Mouse (Mus musculus) embryo, embryonic 11 days (tissue): ENCODE measurements around the gene Nwd1.
"Not testable (repeated sequence)": the region's sequence is repeated elsewhere in the genome, so short reads cannot be mapped to it uniquely, and the experiment has no call there.

Experiments
- DNase-seq: peaks from one replicate; pipeline ENCODE4 v3.0.0-alpha.2; 2015

The Nwd1 gene

DNA sequence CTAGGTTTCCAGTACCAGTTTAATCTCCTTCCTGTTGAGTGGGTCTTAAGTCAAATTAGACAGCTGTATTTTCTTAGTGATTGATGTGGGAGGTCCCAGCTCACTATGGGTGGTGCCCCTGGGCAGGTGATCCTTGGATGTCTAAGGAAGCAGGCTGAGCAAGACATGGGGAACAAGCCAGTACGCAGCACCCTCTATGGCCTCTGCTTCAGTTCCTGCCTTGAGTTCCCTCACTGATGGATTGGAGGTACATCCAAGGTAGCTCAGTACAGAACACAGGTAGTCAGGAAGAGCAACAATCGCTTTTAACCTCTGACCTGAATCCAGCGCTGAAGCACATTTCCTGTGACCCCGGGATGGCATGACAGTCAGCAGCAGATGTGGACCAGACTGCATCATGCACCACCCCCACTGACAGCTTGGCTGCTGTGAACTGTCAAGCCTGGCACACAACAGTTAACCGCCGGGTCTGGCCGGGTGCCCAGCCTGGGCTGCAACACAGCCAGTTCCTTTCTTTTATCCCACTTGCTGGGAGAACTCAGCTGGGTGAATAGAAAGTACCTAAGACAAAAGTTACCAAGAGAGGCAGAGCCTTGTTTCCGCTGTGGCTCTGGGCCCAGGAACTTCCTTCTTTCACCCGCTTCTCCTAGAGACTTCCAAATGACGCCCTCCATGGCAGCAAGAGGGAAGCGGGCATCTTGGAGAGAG is at the start of gene Nwd1:
Nwd1 (plus strand) TSS at position 652 of the 708 bp plus-strand sequence.
- DNase-seq = no peak

DNA sequence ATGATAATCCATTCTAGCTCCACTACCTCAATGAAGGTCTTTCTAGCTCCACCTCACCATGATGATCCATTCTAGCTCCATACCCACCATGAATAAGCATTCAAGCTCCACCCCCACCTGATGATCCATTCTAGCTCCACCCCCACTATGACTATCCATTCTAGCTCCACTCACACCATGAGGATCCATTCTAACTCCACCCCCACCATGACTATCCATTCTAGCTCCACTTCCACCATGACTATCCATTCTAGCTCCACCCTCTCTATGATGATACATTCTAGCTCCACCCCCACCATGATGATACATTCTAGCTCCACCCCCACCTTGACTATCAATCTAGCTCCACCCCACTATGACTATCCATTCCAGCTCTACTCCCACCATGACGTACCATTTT is 3.6 kb upstream of the Nwd1 start:
- no peak for DNase-seq

- no peak for DNase-seq
Observed at GRCm38 (mm10) chr8:72644601-72645000, 1.9 kb upstream of the Nwd1 start.

DNA sequence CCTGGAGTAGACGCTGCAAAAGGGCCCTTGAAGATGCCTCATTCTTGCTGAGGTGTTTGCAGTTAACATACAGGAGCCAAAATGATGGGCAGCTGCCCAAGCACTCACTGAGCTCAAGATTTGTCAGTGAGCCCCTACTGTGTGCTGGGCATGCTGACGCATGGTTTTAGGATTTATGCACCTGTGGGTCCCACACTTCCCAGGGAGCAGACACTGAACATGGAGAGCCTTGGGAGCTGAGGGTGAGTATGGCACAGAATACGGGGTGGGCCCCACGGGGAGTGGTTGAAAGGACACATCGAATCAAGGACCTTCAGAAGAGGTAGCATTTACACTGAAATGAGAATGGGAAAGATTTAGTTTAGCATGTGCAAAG is 245 bp downstream of the Nwd1 start:
- no peak for DNase-seq

- no peak for DNase-seq
Observed at GRCm38 (mm10) chr8:72650697-72651096, 4.2 kb downstream of the Nwd1 start.

- DNase-seq = peak; percentile 77
Observed at GRCm38 (mm10) chr8:72654565-72655521, 8.3 kb downstream of the Nwd1 start.

- DNase-seq = no peak
Observed at GRCm38 (mm10) chr8:72655522-72655912, 9.0 kb downstream of the Nwd1 start.

- DNase-seq = no peak
Observed at GRCm38 (mm10) chr8:72659967-72660366, 13.5 kb downstream of the Nwd1 start.

DNA sequence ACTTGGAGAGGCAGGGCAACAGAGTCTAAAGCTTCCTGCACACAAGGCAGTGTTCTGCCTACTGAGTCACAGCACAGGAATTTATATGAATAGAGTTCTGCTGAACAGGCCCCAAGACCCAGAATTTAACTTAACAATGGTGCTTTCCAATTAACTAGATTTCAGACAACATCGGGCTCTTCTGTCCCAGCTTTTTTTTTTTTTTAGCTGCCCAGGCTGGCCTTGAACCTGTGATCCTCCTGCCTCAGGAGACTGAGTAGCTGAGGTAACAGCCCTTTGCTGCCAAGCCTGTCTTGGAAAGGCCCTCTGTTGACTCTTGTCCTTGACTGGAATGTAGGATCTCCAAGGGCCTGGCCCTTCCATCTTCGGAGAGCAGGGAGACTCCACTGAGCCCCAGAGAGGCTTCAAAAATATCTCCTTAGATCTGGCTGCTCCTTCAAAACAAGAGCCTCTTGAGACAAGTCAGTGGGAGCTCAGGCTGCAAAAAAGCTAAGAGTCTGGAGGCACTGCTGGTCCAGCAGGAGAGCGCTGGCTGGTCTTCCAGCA is 17.7 kb downstream of the Nwd1 start:
- no peak for DNase-seq

- DNase-seq = no peak
Observed at GRCm38 (mm10) chr8:72664757-72665156, 18.2 kb downstream of the Nwd1 start.

- no peak for DNase-seq
Observed at GRCm38 (mm10) chr8:72665405-72665804, 18.9 kb downstream of the Nwd1 start.

- no peak for DNase-seq
Observed at GRCm38 (mm10) chr8:72668925-72669324, 22.4 kb downstream of the Nwd1 start.

DNA sequence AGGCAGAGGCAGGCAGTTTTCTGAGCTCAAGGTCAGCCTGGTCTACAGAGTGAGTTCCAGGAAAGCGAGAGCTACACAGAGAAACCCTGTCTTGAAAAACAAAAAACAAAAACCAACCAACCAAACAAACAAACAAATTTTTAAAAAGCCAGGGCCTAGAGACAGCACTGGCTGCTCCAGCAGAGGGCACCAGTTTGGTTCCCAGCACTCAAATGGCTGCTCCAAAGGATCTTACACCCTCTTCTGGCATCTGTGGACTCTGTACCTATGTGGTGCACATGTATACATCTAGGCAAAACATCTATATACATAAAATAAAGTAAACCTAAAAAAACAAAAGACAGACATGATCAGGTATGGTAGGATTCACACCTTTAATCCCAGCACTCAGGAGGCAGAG is 26.3 kb downstream of the Nwd1 start:
- DNase-seq = no peak

GRCm38 (mm10) chr8:72674184-72674583 is 27.7 kb downstream of the Nwd1 start:
- DNase-seq = no peak

DNA sequence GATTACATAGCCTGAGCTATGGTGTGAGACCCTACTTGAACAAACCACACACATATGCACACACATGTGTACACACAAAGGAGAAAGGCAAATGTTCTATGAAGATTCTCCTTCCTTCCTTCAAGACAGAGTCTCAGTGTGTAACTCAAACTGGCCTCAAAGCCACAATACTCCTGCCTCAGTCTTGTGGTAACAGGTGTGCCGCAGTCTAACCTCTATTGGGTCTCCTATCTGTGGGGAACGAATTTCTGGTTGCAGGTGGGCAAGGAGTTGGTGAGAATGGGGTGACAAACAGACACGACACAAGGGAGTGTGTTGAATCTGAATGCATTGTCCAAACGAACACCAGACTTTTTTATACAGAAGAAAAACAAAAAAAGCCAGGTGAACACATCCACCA is 29.9 kb downstream of the Nwd1 start:
- no peak for DNase-seq

GRCm38 (mm10) chr8:72676844-72677243 is 30.3 kb downstream of the Nwd1 start:
- DNase-seq = not testable (repeated sequence)

DNA sequence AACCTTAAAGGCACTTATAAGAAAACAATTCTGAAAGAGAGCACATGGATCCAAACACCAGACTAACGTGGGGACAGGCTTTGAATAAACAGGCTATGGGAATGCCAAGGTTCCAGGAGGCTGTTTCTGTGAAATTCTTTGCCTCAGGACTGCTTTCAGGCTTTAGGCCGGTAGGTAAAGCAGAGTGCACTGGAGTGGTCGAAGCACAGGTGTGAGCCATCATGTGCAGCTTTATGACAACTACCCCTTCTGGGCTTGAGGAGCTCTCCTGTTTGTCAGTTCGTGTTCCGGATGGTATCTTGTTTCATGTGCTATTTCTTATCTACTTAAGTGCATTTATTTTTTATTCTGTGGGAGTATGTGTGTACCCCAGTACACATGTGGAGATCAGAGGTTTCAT is 30.8 kb downstream of the Nwd1 start:
- DNase-seq = no peak

DNA sequence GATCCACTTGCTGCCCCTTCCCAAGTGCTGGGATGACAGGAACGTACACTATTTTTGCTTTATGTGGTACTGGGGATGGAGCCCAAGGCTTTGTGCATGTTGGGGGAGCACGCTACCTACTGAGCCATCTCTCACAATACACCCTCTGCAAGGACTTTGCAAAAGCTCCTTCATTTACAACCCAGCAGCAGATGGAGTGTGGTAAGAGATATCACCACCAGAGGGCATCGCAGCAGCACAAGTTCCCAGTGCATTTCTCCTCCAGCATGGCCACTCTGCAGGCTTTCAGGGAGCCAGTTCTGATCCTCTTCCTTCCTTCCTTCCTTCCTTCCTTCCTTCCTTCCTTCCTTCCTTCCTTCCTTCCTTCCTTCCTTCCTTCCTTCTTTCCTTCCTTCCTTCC is 33.6 kb downstream of the Nwd1 start:
- DNase-seq = peak; percentile 76

DNA sequence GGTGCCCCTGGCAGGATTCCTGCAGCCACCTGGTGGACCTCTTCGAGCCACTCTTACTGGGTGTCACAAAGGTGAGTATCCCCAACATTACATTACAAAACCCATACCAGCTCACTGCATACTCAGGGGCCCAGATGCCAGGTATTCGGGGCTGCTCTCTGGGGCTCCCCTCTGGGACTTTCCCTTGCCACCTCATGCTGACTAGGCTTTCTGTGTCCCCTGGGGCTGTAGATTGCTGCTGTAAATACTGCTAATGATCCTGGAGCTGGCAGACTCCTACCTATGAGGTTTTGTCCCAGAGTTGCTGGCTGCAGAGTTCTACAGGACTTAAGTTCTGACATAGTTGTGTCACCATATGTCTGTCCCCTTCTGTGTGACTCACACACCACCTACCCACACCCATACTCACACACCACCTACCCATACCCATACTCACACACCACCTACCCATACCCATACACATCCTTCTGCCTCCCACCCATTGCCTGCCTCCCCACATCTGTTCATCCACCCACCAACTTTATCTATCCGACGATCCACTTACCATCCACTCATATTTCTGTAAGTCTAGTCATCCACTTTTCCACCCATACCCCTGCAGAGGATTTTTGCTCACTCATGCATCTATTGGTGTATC is 35.7 kb downstream of the Nwd1 start:
- DNase-seq = no peak

DNA sequence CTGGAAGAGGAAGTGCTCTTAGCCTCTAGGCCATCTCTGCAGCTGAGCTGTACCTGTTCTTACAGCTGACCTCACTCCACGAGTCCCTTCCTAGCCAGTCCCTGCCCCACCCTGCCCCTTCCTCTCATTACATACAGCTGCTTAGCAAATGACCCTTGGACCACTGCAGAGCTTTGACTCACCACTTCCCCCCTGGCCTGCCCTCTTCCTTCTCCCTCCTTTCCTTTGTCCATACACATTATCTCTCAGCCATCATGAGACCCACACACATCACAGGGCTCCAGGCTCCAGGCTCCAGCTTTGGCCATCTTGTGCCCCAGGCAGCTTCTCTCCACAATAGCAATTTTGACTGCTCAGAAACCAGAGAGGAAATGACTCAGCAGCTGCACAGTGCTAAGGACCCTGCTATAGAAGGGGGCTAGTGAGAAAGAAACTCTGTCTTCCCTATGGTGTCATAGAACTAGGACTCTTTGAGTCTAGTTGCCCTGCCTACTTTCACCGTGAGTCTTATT is 36.6 kb downstream of the Nwd1 start:
- DNase-seq = peak; percentile 8

DNA sequence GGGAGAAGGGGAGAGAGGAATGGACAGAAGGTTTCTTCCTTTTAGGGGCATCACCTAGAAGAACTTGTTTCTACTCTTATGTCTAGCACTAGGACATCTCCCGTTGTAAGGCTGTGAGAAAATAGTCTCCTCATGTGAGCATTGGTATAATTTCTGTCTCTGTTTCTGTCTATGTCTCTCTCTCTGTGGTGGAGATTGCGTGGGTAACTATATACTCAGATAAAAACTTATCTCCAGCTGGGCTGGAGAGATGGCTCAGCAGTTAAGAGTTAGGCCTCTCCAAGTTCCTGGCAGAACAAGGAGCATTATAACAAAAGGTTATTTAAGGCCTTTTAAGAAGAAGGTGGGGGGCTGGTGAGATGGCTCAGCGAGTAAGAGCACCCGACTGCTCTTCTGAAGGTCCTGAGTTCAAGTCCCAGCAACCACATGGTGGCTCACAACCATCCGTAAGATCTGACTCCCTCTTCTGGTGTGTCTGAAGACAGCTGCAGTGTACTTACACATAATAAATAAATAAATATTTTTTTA is 37.1 kb downstream of the Nwd1 start:
- DNase-seq = not testable (repeated sequence)

DNA sequence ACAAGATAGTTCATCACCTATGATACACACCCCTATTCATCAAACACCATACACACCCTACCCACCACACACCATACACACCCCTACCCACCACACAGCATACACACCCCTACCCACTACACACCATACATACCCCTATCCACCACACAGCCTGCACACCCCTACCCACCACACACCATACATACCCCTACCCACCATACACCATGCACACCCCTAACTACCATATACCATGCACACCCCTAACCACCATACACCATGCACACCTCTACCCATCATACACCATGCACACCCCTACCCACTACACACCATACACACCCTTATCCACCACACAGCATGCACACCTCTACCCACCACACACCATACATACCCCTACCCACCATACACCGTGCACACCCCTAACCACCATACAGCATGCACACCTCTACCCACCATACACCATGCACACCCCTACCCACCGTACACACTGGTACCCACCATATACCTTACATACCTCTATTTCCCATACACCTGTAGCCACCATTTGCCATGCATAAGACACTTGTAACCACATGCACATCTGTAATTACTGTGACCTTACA is 51.9 kb downstream of the Nwd1 start:
- DNase-seq = no peak
